Mouse (Mus musculus): ENCODE data around the gene Smyd3.

DNA sequence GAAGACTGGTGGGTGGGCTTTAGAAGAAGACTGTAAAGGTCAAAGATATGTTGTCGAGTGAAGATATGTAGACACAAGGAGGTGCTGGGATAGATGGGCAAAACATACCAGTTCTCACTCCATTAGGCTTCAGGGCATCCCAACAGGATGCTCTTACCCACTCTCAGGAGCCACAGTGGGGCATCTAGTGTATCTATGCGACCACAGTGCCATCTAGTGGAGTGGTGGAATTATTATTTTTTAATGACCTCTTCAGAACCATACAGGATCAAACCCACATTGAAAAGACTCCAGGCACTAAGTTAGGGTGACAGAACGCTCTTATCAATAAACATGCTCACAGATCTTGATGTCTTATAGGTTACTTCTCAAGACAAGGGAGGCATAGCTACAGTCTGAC, 375.7 kb downstream of the Smyd3 start:
- TF ChIP-seq CTCF (IDR thresholded peaks at IDR 0.05; ENCODE audit: control insufficient read depth, insufficient read depth, insufficient replicate concordance, low read depth, low read length) (peak; percentile 14; the same call in 1 of the 2 replicates), POLR2A (IDR thresholded peaks at IDR 0.05; ENCODE audit: control insufficient read depth, low read depth, low read length) (no peak)

Measured in testis, adult 2 months (tissue).